Mouse (Mus musculus) adrenal gland, adult 18-20 months (tissue): Measurements from ENCODE around the gene Card14. TPM values are rescaled to one million over a fixed set of nuclear protein-coding genes. Genes with fewer than 3 reads are reported as not detected.

Source experiments
- DNase-seq, 2 experiments: peaks; one replicate each; pipeline ENCODE4 v3.0.0; 2021 to 2022; ENCODE audit warnings: low spot score in 2 of 2
- total RNA-seq, 2 experiments: library from RNA; stranded (reverse); gene quantifications; 1 replicate in 1 of 2; 2 replicates in 1 of 2; pipeline ENCODE4 v1.2.3; 2021

Gene Card14
- total RNA-seq, 2 experiments from 2014 or later = 0.19 TPM; not detected in 1

DNA sequence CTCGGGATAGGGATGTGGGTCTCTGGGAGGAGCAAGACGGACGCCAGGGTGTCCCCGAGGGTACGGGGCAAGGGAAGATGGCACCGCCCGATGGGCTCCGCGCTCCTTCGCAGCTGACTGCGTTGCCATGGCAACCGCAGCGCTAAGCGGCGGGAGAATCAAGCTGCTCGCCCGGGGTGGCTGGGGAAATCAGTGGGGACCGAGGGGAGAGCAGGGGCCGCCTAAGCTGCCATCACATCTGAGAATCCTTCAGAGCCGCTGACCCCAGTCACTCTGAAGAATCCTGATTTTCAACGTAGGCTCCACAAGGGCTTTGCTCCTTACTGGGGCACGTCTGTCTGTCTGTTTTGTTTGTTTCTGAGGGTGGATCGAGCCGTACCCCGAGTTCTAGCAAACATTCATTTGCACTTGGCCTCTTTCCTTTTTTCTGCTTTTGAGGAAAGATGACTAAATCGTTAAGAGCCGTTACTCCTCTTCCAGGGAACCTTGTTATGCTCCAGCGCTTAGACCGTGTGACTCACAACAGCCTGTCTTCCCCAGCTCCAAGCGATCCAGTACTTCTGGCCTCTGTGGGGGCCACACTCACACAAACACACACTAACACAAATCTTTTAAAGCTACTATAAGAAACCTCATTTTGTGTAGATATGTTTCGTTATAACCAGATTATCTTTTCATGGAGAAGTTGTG is 7.2 kb upstream of the Card14 start:
- DNase-seq = no peak

DNA sequence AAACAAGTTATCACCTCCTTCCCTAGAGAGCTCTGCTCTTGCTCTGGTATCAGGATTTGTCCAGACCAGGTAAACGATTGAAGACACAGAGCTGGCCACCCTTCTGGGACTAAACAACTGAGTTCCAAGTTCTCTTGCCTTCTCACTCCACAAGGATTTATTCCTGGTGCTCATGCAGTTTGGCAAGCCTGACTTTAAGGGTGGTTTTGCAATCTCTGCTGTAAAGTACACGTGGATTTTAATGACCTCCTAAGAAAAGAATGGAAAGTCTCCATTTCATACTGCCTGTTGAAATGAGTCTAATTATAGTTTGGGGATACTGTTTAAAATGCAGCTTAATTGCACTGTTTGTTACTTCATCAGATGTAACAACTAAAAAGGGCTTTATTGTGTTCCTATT is 6.6 kb upstream of the Card14 start:
- no peak for DNase-seq

DNA sequence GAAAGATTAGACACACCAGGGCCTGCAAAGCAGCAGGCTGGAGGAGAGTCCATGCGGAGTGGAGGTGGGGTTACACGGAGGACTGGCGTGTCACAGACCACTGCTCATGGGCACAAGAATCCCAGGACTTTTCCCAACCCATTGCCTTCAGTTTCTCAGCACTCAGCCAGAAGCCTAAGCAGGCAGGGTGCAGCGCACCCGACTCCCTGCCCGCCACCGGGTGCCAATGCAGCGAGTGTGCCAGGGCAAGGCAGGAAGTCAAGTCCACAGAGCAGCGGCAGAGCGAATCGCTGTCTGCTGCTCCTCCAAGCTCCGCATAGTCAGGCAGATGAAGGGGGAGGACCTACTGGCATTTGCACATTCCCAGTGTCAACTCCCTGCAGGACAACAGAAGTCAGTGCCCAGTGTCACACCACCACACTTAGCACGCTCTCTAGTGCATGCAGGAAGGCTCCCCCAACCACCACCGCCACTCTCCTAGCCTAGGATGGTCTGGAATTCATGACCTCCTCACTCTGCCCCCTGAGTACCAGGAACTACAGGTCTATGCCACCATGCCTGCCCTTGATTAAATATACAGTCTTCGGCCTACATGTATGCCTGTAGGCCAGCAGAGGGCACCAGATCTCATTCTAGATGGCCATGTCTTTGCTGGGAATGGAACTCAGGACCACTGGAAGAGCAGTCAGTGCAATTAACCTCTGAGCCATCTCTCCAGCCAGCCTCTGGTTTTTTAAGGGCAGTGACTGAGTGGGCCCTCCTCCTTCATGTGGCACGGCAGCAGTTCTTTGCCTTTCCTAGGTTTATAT is 2.5 kb upstream of the Card14 start:
- peak; percentile 31 to 57 for DNase-seq

GRCm38 (mm10) chr11:119306762-119307657 is 558 bp upstream of the Card14 start:
- DNase-seq = no peak

GRCm38 (mm10) chr11:119307916-119308315 is 348 bp downstream of the Card14 start:
- DNase-seq = no peak

- DNase-seq = no peak
Measured at GRCm38 (mm10) chr11:119310621-119311020, 3.1 kb downstream of the Card14 start.

DNA sequence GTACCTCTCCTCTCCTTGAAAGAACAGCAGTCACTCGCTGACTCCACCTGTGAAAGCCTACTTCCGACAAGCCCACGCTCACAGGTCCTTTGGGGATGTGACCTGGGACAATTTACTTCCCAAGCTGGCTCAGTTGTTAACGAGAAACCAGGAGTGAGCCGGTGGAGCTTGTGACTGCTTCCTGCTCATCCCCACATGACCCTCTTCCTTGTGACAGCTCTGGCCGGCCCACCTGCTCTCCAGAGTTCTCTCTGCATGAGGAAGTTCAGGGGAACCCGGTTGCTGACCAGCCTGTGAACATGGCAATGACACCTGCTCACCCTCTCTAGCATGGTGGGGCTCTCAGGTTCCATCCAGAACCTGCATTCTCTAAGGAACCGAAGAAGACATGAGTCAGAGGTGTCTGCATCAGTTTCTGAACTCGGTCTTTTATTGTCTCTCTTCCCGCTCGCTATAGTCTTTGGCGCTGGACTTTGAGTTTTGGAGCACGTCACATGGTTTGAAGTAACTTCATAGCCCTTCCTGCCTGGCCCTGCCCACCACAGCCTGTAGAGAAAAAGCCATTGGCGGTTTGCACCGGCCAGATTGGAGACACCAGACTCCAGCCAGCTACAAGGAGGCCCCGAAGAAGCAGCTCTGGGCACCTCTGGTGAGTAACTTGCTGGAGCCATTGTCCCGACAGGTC is 6.8 kb downstream of the Card14 start:
- DNase-seq = no peak

GRCm38 (mm10) chr11:119316720-119317119 is 9.2 kb downstream of the Card14 start:
- no peak for DNase-seq

DNA sequence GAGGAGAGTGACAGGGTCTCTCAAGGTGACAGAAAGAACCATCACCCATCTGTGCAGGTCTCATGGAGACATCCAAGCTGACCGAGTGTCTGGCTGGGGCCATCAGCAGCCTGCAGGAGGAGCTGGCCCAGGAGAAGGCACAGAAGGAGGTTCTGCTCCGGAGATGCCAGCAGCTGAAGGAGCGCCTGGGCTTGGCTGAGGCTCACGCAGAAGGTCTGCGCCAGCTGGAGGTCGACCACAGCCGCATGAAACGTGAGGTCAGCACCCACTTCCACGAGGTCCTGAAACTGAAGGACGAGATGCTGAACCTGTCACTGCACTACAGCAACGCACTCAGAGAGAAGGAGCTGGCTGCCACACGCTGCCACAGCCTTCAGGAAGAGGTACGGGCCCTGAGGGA is 15.0 kb downstream of the Card14 start:
- no peak for DNase-seq

DNA sequence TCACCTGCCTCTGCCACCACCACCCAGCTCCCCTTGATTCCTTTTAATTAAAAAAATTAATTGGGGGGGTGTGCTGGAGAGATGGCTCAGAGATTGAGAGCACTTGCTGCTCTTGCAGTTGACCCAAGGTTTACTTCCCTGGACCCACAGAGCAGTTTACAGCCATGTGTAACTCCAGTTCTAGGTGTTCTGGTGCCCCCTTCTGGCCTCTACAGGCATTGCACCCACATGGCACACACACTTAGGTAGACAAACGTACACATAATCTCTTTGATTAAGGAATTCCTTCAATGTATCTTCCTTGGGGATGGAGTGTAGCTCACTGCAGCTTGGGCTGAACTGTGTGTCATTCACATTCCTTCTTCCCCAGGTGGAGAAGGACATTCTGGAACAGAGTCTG is 17.5 kb downstream of the Card14 start:
- no peak for DNase-seq

- no peak for DNase-seq
Measured at GRCm38 (mm10) chr11:119330592-119330991, 23.0 kb downstream of the Card14 start.

DNA sequence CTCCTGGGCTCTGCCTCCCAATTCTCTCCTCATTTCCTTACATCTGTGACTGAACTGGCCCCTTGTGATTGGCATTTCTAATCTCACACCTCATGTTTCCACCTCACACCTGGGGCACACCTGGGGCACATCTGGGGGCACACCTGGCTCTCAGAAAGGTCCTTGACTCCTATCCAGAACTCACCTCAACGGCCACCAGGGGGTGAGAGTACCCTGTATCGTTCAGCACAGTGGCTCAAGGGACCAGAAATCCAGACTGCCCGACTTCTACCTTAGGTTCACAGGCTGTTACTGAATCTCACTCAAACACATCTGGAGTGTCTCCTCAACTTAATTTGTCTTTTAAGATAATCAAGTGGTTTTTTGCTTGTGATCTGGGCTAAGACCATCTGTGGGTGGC is 24.4 kb downstream of the Card14 start:
- no peak for DNase-seq

- DNase-seq = peak; percentile 63 to 72
Measured at GRCm38 (mm10) chr11:119338271-119339059, 30.9 kb downstream of the Card14 start.

- peak in 1 of 2 experiments; percentile 14 for DNase-seq
Measured at GRCm38 (mm10) chr11:119339179-119339578, 31.6 kb downstream of the Card14 start.

DNA sequence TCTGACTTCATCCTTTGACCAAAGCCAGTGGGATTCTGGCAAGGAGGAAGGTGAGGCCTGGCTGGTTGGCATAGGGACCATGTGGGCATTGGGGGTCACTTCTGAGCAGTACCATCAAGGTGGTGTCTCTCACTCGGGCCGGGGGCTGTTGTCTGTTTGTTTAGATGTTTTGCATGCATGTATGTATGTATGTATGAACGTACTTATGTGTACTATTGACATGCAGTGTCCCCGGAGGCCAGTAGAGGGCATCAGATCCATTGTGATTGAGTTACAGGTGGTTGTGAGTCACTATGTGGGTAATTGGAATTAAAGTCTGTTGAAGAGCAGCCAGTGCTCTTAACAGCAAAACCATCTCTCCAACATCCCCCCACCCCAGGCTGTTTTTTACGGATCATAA is 32.1 kb downstream of the Card14 start:
- DNase-seq = peak; percentile 69 to 77

GRCm38 (mm10) chr11:119344178-119344577 is 36.6 kb downstream of the Card14 start:
- no peak for DNase-seq

- no peak for DNase-seq
Measured at GRCm38 (mm10) chr11:119344865-119345264, 37.3 kb downstream of the Card14 start.

GRCm38 (mm10) chr11:119347125-119347524 is 39.6 kb downstream of the Card14 start:
- no peak for DNase-seq

GRCm38 (mm10) chr11:119352113-119352512 is 44.5 kb downstream of the Card14 start:
- DNase-seq = no peak

- DNase-seq = no peak
Measured at GRCm38 (mm10) chr11:119353946-119354345, 46.4 kb downstream of the Card14 start.
